Mouse (Mus musculus): ENCODE measurements around the gene Hist1h2ab. TPM values are rescaled to one million over a fixed set of nuclear protein-coding genes. Genes with fewer than 3 reads are reported as not detected.
"Not testable (repeated sequence)": the region's sequence is repeated elsewhere in the genome, so short reads cannot be mapped to it uniquely, and the experiment has no call there.

Gene Hist1h2ab
- total RNA-seq, 1 experiment from 2014 or later, result 1,437 TPM

- ATAC-seq (replicated peaks in 1 of 2; ENCODE audit: insufficient read depth in 1 of 2, low FRiP score in 2 of 2, low TSS enrichment in 1 of 2, low read depth in 1 of 2, poor library complexity in 2 of 2, severe bottlenecking in 2 of 2), result peak; percentile 49 to 50
Measured at GRCm38 (mm10) chr13:23760972-23761864, 10.3 kb downstream of the Hist1h2ab start, which contains the start of gene Hist1h4a. TSS of gene Hist1h4a (minus strand) at chr13:23761230.

DNA sequence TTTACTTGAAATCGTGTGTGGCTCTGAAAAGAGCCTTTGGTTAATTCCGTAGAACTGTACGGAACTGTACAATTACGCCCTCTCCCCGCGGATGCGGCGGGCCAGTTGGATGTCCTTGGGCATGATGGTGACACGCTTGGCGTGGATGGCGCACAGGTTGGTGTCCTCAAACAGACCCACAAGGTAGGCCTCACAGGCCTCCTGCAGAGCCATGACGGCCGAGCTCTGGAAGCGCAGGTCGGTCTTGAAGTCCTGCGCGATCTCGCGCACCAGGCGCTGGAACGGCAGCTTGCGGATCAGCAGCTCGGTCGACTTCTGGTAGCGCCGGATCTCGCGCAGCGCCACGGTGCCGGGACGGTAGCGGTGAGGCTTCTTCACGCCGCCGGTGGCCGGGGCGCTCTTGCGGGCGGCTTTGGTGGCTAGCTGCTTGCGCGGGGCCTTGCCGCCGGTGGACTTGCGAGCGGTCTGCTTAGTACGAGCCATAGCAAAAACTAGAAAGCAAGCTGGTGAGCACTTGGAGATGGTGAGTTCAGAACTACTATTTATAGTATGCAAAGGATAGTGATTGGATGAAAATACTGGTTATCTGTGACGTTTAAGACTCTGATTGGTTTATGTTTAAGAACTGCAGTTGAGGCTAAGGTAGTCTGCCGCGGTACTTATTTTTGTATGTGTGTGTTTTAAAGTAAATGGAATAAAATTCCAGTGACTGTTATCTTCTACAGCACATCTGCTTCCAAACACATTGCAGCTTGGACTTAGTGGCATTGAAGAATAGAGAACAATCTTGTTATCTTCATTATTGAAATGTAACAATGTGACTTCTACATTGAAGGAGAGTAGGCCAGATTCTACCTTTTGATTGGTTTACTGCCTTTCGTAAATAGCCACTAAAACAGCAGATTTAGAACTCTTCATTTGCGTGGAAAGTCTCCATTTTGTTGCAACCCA lies 11.2 kb downstream of the Hist1h2ab start, which contains the start of gene Hist1h3a:
Gene Hist1h3a (minus strand): TSS at position 516 of the 951 bp plus-strand sequence.
- peak; percentile 47 to 57; a peak in 3 of 4 replicates for ATAC-seq (replicated peaks in 1 of 2; ENCODE audit: insufficient read depth in 1 of 2, low FRiP score in 2 of 2, low TSS enrichment in 1 of 2, low read depth in 1 of 2, poor library complexity in 2 of 2, severe bottlenecking in 2 of 2)

GRCm38 (mm10) chr13:23763242-23763585 lies 12.3 kb downstream of the Hist1h2ab start:
- no peak for ATAC-seq (replicated peaks in 1 of 2; ENCODE audit: insufficient read depth in 1 of 2, low FRiP score in 2 of 2, low TSS enrichment in 1 of 2, low read depth in 1 of 2, poor library complexity in 2 of 2, severe bottlenecking in 2 of 2)

DNA sequence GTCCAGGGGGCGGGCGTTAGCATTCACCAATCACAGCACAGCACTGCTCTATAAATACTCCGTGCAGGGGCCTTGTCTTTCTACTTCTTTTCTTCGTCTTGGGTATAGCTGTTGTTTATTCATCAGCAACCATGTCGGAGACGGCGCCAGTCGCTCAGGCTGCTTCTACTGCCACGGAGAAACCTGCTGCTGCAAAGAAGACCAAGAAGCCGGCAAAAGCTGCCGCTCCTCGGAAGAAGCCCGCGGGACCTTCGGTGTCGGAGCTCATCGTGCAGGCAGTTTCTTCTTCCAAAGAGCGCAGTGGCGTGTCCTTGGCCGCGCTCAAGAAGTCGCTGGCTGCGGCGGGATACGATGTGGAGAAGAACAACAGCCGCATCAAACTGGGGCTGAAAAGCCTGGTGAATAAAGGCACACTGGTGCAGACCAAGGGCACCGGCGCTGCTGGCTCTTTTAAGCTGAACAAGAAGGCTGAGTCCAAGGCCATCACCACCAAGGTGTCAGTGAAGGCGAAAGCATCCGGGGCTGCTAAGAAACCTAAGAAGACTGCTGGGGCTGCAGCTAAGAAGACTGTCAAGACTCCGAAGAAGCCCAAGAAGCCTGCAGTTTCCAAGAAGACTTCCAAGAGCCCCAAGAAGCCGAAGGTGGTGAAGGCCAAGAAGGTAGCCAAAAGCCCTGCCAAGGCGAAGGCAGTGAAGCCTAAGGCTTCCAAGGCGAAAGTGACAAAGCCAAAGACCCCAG lies 12.8 kb downstream of the Hist1h2ab start, which contains the start of gene Hist1h1a:
Gene Hist1h1a (plus strand): TSS at position 81 of the 738 bp plus-strand sequence.
- ATAC-seq (replicated peaks in 1 of 2; ENCODE audit: insufficient read depth in 1 of 2, low FRiP score in 2 of 2, low TSS enrichment in 1 of 2, low read depth in 1 of 2, poor library complexity in 2 of 2, severe bottlenecking in 2 of 2), result peak; percentile 55 to 63

DNA sequence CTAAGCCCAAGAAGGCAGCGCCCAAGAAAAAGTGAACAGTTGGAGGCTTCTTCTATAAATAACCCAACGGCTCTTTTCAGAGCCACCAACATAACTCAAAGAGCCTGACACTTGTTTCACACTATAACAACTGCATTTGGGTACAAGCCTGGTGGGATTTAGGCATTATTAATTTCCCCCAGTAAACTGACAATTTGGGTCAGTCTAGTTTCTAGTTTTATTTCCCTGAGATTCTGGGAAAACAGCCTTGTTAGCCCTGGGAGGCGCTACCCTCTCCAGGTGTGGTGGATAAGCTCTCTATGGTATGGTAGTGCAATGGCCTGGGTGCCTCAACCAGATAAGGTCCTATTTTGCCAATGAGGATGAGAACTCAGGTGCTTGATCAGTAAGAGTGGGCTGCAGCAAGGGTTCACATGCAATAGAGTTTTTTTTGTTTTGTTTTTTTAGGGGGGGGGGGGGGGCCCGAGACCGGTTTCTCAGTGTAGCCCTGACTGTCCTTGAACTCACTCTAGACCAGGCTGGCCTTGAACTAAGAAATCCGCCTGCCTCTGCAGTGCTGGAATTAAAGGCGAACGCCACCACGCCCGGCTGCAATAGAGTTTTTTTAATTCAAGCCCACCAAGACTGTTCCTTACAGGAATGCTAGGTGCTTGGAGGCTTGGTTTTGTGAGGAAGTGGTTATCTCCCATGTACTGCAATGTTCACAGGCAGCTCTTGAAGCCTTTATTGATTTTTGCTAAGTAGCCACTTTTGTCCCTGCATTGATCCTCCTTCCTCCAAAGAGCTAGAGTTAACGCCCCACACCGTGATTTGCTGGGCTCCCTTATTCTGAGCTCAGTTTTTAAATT lies 13.6 kb downstream of the Hist1h2ab start:
- no peak for ATAC-seq (replicated peaks in 1 of 2; ENCODE audit: insufficient read depth in 1 of 2, low FRiP score in 2 of 2, low TSS enrichment in 1 of 2, low read depth in 1 of 2, poor library complexity in 2 of 2, severe bottlenecking in 2 of 2)

DNA sequence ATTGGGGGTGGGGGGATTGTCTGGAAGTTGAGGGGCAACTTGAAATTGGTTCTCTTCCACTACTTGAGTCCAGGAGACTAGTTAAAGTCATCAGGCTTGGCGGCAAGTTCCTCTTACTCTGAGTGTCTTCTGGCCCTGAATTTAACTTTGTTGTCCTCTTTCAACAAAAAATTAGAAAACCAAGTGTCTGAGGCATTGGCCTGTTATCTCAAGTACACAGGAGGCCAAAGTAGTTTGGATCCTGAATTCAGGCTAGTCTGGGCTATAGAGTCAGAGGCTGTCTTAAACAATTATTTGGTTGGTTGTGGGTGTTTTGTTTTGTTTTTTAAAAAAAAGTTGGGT lies 14.2 kb downstream of the Hist1h2ab start:
- no peak for ATAC-seq (replicated peaks in 1 of 2; ENCODE audit: insufficient read depth in 1 of 2, low FRiP score in 2 of 2, low TSS enrichment in 1 of 2, low read depth in 1 of 2, poor library complexity in 2 of 2, severe bottlenecking in 2 of 2)

DNA sequence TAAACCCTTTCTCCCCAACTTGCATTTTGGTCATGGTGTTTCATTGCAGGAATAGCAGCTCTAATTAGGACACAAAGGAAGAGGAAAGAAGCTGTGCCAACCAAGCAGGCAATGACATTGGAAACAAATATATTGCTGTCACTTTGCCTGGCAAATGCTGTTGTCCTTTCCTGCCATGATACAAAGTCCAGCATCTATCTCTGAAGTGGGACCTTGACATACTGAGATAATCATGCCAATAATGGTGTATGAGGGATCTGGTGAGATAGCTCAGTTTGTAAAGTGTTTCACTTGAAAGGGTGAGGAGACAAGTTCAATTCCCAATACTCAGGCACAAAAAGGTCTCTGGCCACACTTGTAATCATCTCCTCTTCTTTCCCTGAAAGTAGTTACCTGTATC lies 15.8 kb downstream of the Hist1h2ab start:
- ATAC-seq (replicated peaks in 1 of 2; ENCODE audit: insufficient read depth in 1 of 2, low FRiP score in 2 of 2, low TSS enrichment in 1 of 2, low read depth in 1 of 2, poor library complexity in 2 of 2, severe bottlenecking in 2 of 2), result no peak

DNA sequence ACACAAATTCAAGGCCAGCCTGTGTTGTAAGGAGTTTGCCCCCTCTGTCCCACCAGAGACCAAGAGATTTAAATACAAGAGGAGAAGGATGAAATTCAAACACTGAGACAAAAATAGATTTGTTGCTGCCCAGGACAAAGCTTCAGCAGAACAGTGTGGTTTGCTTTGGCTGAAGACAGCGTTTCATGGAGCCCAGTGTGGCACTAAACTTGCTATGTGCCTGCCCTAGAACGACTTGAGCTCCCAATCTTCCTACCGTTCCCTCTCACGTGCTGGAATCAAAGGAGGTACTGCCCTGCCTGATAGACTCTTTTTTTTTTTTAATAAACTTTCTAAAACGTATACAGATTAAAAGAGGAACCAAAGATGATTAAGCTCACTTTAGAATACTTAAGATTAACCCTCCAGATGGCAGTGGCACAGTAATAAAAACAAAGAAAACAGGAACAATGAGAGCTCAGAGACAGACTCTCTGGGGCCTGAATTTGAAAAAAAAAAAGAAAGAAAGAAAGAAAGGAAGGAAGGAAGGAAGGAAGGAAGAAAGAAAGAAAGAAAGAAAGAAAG lies 18.0 kb downstream of the Hist1h2ab start:
- ATAC-seq (replicated peaks in 1 of 2; ENCODE audit: insufficient read depth in 1 of 2, low FRiP score in 2 of 2, low TSS enrichment in 1 of 2, low read depth in 1 of 2, poor library complexity in 2 of 2, severe bottlenecking in 2 of 2), result peak; percentile 63 to 81

GRCm38 (mm10) chr13:23769613-23770012 lies 18.7 kb downstream of the Hist1h2ab start, which contains the start of gene Trim38:
TSS of gene Trim38 (plus strand) at chr13:23769913.
- ATAC-seq (replicated peaks in 1 of 2; ENCODE audit: insufficient read depth in 1 of 2, low FRiP score in 2 of 2, low TSS enrichment in 1 of 2, low read depth in 1 of 2, poor library complexity in 2 of 2, severe bottlenecking in 2 of 2), result not testable (repeated sequence)

- ATAC-seq (replicated peaks in 1 of 2; ENCODE audit: insufficient read depth in 1 of 2, low FRiP score in 2 of 2, low TSS enrichment in 1 of 2, low read depth in 1 of 2, poor library complexity in 2 of 2, severe bottlenecking in 2 of 2), result peak; percentile 37 to 47; a peak in 3 of 4 replicates
Measured at GRCm38 (mm10) chr13:23772561-23773313, 21.8 kb downstream of the Hist1h2ab start.

DNA sequence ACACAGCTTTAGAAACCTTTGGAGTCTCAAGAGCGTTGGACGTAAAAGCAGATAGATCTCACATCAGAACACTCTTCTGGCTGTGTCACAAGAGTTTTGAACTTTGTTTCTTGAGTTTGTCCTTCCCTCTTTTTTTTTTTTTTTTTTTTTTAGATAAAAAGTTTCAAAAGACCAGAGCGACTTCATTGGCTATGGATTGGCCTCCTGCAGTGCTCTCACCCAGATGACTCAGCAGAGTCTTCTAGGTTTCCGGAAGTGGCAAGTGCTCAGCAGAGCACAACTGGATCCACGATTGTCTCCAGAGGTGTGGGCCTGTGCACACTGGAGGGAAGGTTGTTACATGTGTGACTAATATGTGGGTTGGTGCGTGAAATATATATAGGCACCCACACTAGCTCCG lies 27.4 kb downstream of the Hist1h2ab start:
- ATAC-seq (replicated peaks in 1 of 2; ENCODE audit: insufficient read depth in 1 of 2, low FRiP score in 2 of 2, low TSS enrichment in 1 of 2, low read depth in 1 of 2, poor library complexity in 2 of 2, severe bottlenecking in 2 of 2), result 0 out of 4 replicates have a peak, but pooled peaks have one; percentile 7 to 10

DNA sequence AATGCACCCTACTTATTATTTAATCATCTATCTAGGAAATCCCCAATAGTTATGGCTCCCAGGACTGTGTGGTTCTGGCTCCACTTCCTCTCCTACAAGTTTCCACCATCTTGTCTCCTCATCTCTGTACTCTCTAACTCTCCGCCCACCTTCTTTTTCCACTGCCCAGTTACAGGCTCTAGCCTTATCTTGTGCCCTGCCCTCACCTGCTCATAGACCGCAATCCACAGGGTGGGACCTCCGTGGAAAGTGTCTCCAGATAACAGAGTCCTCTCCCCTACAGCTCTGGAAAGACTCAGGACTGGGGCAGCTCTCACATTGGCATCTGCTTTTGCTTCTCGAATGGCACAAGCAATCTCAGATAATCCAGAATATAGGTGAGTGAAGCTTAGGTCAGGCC lies 28.1 kb downstream of the Hist1h2ab start:
- no peak for ATAC-seq (replicated peaks in 1 of 2; ENCODE audit: insufficient read depth in 1 of 2, low FRiP score in 2 of 2, low TSS enrichment in 1 of 2, low read depth in 1 of 2, poor library complexity in 2 of 2, severe bottlenecking in 2 of 2)

DNA sequence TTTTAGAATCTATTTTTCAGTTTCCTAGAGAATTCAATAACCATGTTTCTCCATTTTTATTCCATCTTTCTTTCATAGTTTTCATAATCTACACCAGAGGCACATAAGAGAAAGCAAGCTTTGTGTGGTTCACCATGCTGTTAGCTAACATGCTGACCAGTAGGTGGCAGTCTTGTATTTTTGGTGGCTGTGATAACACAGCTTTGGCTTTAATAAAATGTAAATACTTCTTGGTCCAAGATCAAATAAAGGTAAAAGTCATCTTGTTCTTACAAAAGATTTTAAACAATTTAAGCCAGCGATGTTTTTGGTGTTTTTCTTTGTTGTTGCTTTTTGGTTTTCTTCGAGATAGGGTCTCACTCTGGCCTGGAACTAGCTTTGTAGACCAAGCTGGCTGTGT lies 41.6 kb downstream of the Hist1h2ab start:
- ATAC-seq (replicated peaks in 1 of 2; ENCODE audit: insufficient read depth in 1 of 2, low FRiP score in 2 of 2, low TSS enrichment in 1 of 2, low read depth in 1 of 2, poor library complexity in 2 of 2, severe bottlenecking in 2 of 2), result peak; percentile 64 to 67; a peak in 3 of 4 replicates

DNA sequence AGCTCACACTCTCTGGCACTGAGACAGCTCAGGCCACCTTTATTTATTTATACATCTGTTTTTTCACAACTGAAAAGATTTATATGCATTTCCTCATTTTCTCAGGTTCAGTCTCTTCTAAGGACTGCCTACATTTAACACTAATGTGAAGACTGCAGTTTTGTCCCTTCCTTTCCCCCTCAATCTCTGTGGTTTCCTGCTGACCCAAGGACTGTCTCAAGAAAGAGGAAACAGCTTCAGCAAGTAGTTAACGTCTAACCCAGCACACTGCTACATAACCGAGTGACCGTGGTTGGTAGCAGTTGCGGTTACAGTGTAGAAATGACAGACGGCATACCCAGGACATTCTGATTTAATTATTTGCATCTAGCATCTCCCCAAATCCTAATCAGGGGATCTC lies 48.5 kb downstream of the Hist1h2ab start:
- peak; percentile 92 to 94 for ATAC-seq (replicated peaks in 1 of 2; ENCODE audit: insufficient read depth in 1 of 2, low FRiP score in 2 of 2, low TSS enrichment in 1 of 2, low read depth in 1 of 2, poor library complexity in 2 of 2, severe bottlenecking in 2 of 2)
